ENCODE assay signal across 14 mouse cellular contexts in genomic region chr5:122245186-122245585, GRCm38 (mm10). TPM values are rescaled to one million over a fixed set of nuclear protein-coding genes. Genes with fewer than 3 reads are reported as not detected.
DNase-seq lines count a peak whose midpoint lies in the region; ATAC-seq and TF ChIP-seq lines count a peak whose summit lies in the region.
"Had no signal": no experiment of that assay in that cellular context is flagged by ENCODE, and none has a peak within 500 bp of the region (broad histone marks: within the 10 kb centered on the region; RNA-seq: fewer than 3 reads in every experiment).

No protein-coding gene starts in this region.

- WGBS in forebrain, embryonic 10.5 days = 72% methylated on average over 3 of the region's 3 CpGs
- 70% methylated on average over 3 of the region's 3 CpGs for WGBS in forebrain, embryonic 11.5 days
- 64% methylated on average over 3 of the region's 3 CpGs for WGBS in liver, postnatal 0 days (ENCODE audit: insufficient replicate concordance)
- WGBS in midbrain, postnatal 0 days = 81% methylated on average over 3 of the region's 3 CpGs
- 69% methylated on average over 3 of the region's 3 CpGs for WGBS in liver, embryonic 11.5 days

- H3K4me2 ChIP-seq in forebrain, embryonic 11.5 days (ENCODE audit: low read depth, low read length, severe bottlenecking) = no peak overlapping the region
- no peak overlapping the region for H3K4me2 ChIP-seq in liver, postnatal 0 days (ENCODE audit: low read depth, low read length)
- H3K4me2 ChIP-seq in midbrain, postnatal 0 days (ENCODE audit: low read depth, low read length, poor library complexity, severe bottlenecking) = no peak overlapping the region
- H3K4me2 ChIP-seq in liver, embryonic 11.5 days = no peak overlapping the region
- H3K4me2 ChIP-seq: kidney, embryonic 15.5 days had no signal

- no peaks in the 10 kb centered on the region for H3K27me3 ChIP-seq in forebrain, embryonic 10.5 days (ENCODE audit: poor library complexity, severe bottlenecking)
- H3K27me3 ChIP-seq in forebrain, embryonic 11.5 days (ENCODE audit: control insufficient read depth, insufficient read depth, low read length) = no peaks in the 10 kb centered on the region
- no peaks in the 10 kb centered on the region for H3K27me3 ChIP-seq in liver, postnatal 0 days (ENCODE audit: insufficient read depth, low read length)
- H3K27me3 ChIP-seq in midbrain, postnatal 0 days (ENCODE audit: insufficient read depth, low read length) = no peaks in the 10 kb centered on the region
- no peaks in the 10 kb centered on the region for H3K27me3 ChIP-seq in liver, embryonic 11.5 days (replicated peaks; ENCODE audit: control insufficient read depth, insufficient read depth, low read length)
- H3K27me3 ChIP-seq: kidney, embryonic 15.5 days had no signal

- TF ChIP-seq CTCF in liver, postnatal 0 days (IDR thresholded peaks at IDR 0.05; ENCODE audit: low read depth) = no peak
- no peak for TF ChIP-seq CTCF in midbrain, postnatal 0 days (IDR thresholded peaks at IDR 0.05)

- H3K27ac ChIP-seq in forebrain, embryonic 10.5 days = peak overlapping the region; percentile 32
- H3K27ac ChIP-seq in forebrain, embryonic 11.5 days (ENCODE audit: low read depth, low read length) = no peak overlapping the region
- no peak overlapping the region for H3K27ac ChIP-seq in liver, postnatal 0 days (ENCODE audit: low read depth)
- no peak overlapping the region for H3K27ac ChIP-seq in midbrain, postnatal 0 days (ENCODE audit: low read depth, low read length)
- H3K27ac ChIP-seq in liver, embryonic 11.5 days (ENCODE audit: low read depth, low read length) = no peak overlapping the region
- H3K27ac ChIP-seq: kidney, embryonic 15.5 days had no signal

- H3K9ac ChIP-seq in forebrain, embryonic 11.5 days (ENCODE audit: low read length) = no peak overlapping the region
- no peak overlapping the region for H3K9ac ChIP-seq in liver, postnatal 0 days (replicated peaks)
- no peak overlapping the region for H3K9ac ChIP-seq in midbrain, postnatal 0 days (replicated peaks; ENCODE audit: low read length, poor library complexity, severe bottlenecking)
- H3K9ac ChIP-seq in liver, embryonic 11.5 days (ENCODE audit: low read depth, low read length) = no peak overlapping the region
- H3K9ac ChIP-seq: kidney, embryonic 15.5 days had no signal

- H3K36me3 ChIP-seq in forebrain, embryonic 10.5 days (replicated peaks) = peaks cover 79% of the 10 kb centered on the region
- no peaks in the 10 kb centered on the region for H3K36me3 ChIP-seq in forebrain, embryonic 11.5 days (ENCODE audit: control insufficient read depth, insufficient read depth, low read length)
- peaks cover 16% of the 10 kb centered on the region for H3K36me3 ChIP-seq in liver, postnatal 0 days (replicated peaks; ENCODE audit: insufficient read depth, low read length)
- peaks cover 29% of the 10 kb centered on the region for H3K36me3 ChIP-seq in midbrain, postnatal 0 days (ENCODE audit: insufficient read depth, low read length)
- H3K36me3 ChIP-seq in liver, embryonic 11.5 days (ENCODE audit: control insufficient read depth, insufficient read depth, low read length) = no peaks in the 10 kb centered on the region

- ATAC-seq in forebrain, embryonic 11.5 days (replicated peaks; ENCODE audit: low FRiP score) = no peak
- ATAC-seq in liver, postnatal 0 days = no peak
- ATAC-seq in common myeloid progenitor, adult 5-6 weeks (replicated peaks; ENCODE audit: low read depth, poor library complexity, severe bottlenecking) = 0 out of 2 replicates have a peak, but pooled peaks have one; percentile 19
- ATAC-seq in midbrain, postnatal 0 days (ENCODE audit: low FRiP score) = no peak
- no peak for ATAC-seq in liver, embryonic 11.5 days (replicated peaks; ENCODE audit: low FRiP score)
- ATAC-seq: hindbrain, embryonic 16.5 days had no signal

- H3K4me3 ChIP-seq in forebrain, embryonic 10.5 days = no peak overlapping the region
- H3K4me3 ChIP-seq in forebrain, embryonic 11.5 days (ENCODE audit: low read depth, low read length) = no peak overlapping the region
- no peak overlapping the region for H3K4me3 ChIP-seq in liver, postnatal 0 days (ENCODE audit: low read depth, low read length)
- H3K4me3 ChIP-seq in midbrain, postnatal 0 days (ENCODE audit: low read depth, low read length) = no peak overlapping the region
- no peak overlapping the region for H3K4me3 ChIP-seq in liver, embryonic 11.5 days (ENCODE audit: low read depth, low read length)
- H3K4me3 ChIP-seq: kidney, embryonic 15.5 days had no signal

- H3K4me1 ChIP-seq in forebrain, embryonic 10.5 days = peaks cover 25% of the 10 kb centered on the region
- peaks cover 5% of the 10 kb centered on the region; the same call in 1 of the 2 replicates for H3K4me1 ChIP-seq in forebrain, embryonic 11.5 days (replicated peaks; ENCODE audit: control insufficient read depth, insufficient read depth, low read length)
- 0 out of 2 replicates have a peak, but pooled peaks cover 5% of the 10 kb centered on the region for H3K4me1 ChIP-seq in liver, postnatal 0 days (ENCODE audit: insufficient read depth)
- H3K4me1 ChIP-seq in midbrain, postnatal 0 days (ENCODE audit: insufficient read depth, low read length) = no peaks in the 10 kb centered on the region
- no peaks in the 10 kb centered on the region for H3K4me1 ChIP-seq in liver, embryonic 11.5 days (replicated peaks; ENCODE audit: control insufficient read depth, insufficient read depth, low read length)

- no peak for TF ChIP-seq EP300 in liver, postnatal 0 days (IDR thresholded peaks at IDR 0.05; ENCODE audit: low read depth)

- no peaks in the 10 kb centered on the region for H3K9me3 ChIP-seq in forebrain, embryonic 10.5 days
- no peaks in the 10 kb centered on the region for H3K9me3 ChIP-seq in forebrain, embryonic 11.5 days (ENCODE audit: control insufficient read depth, low read length)
- no peaks in the 10 kb centered on the region for H3K9me3 ChIP-seq in liver, postnatal 0 days (ENCODE audit: low read length)
- no peaks in the 10 kb centered on the region for H3K9me3 ChIP-seq in midbrain, postnatal 0 days (ENCODE audit: low read length)
- H3K9me3 ChIP-seq in liver, embryonic 11.5 days (ENCODE audit: control insufficient read depth, low read length) = no peaks in the 10 kb centered on the region
- H3K9me3 ChIP-seq: kidney, embryonic 15.5 days had no signal

- DNase-seq in forebrain, embryonic 10.5 days (ENCODE audit: extremely low spot score, low spot score) = no peak
- DNase-seq in forebrain, embryonic 11.5 days (ENCODE audit: low spot score) = no peak
- DNase-seq in liver, postnatal 0 days = peak; percentile 33
- no peak for DNase-seq in liver
- DNase-seq in midbrain, postnatal 0 days (ENCODE audit: low spot score) = peak; percentile 25
- no peak for DNase-seq in urinary bladder, postnatal 25 days (ENCODE audit: low spot score)
- DNase-seq in liver, embryonic 11.5 days (ENCODE audit: low spot score) = no peak
- DNase-seq: gastrocnemius, postnatal 10 days; lung, postnatal 36 days; right cerebral cortex, postnatal 25 days; thymus, postnatal 14 days had no signal

RNA-seq across cellular contexts. Expression of gene Tctn1, which starts 19.1 kb away (rescaled TPM):
- 5.8 and 6.2 TPM in 2 replicates for polyA plus RNA-seq in forebrain, embryonic 10.5 days (2016; fragmentation: Nextera tagmentation; extraction: Ambion mirVana)
- polyA plus RNA-seq in forebrain, embryonic 11.5 days (2014; fragmentation: Nextera tagmentation; extraction: Ambion mirVana) = 5.2 and 7.5 TPM in 2 replicates
- polyA plus RNA-seq in liver, postnatal 0 days (2015; fragmentation: Nextera tagmentation; extraction: Ambion mirVana) = 1.1 and 1.2 TPM in 2 replicates
- 2.4 and 8.8 TPM in 2 replicates for total RNA-seq in common myeloid progenitor, adult 5-6 weeks (2017)
- 30.0 and 37.5 TPM in 2 replicates for total RNA-seq in midbrain, postnatal 0 days (2014; rRNA removed)
- 5.8 and 6.2 TPM in 2 replicates for polyA plus RNA-seq in midbrain, postnatal 0 days (2015; fragmentation: Nextera tagmentation; extraction: Ambion mirVana)
- polyA plus RNA-seq in liver, embryonic 11.5 days (2014; fragmentation: Nextera tagmentation; extraction: Ambion mirVana) = 2.1 and 3.1 TPM in 2 replicates

RNA-seq across cellular contexts. Expression of gene Hvcn1, which starts 38.6 kb away (rescaled TPM):
- 13.7 and 14.7 TPM in 2 replicates for polyA plus RNA-seq in forebrain, embryonic 10.5 days (2016; fragmentation: Nextera tagmentation; extraction: Ambion mirVana)
- 8.6 and 11.1 TPM in 2 replicates for polyA plus RNA-seq in forebrain, embryonic 11.5 days (2014; fragmentation: Nextera tagmentation; extraction: Ambion mirVana)
- 7.0 and 7.3 TPM in 2 replicates for polyA plus RNA-seq in liver, postnatal 0 days (2015; fragmentation: Nextera tagmentation; extraction: Ambion mirVana)
- 9.2 and 9.3 TPM in 2 replicates for total RNA-seq in common myeloid progenitor, adult 5-6 weeks (2017)
- total RNA-seq in midbrain, postnatal 0 days (2014; rRNA removed) = 2.0 and 2.2 TPM in 2 replicates
- polyA plus RNA-seq in midbrain, postnatal 0 days (2015; fragmentation: Nextera tagmentation; extraction: Ambion mirVana) = 1.3 and 1.6 TPM in 2 replicates
- polyA plus RNA-seq in liver, embryonic 11.5 days (2014; fragmentation: Nextera tagmentation; extraction: Ambion mirVana) = 3.1 and 4.3 TPM in 2 replicates

RNA-seq across cellular contexts. Expression of gene Pptc7, which starts 39.0 kb away (rescaled TPM):
- 8.3 and 9.0 TPM in 2 replicates for polyA plus RNA-seq in forebrain, embryonic 10.5 days (2016; fragmentation: Nextera tagmentation; extraction: Ambion mirVana)
- polyA plus RNA-seq in forebrain, embryonic 11.5 days (2014; fragmentation: Nextera tagmentation; extraction: Ambion mirVana) = 9.1 and 9.8 TPM in 2 replicates
- polyA plus RNA-seq in liver, postnatal 0 days (2015; fragmentation: Nextera tagmentation; extraction: Ambion mirVana) = 4.4 and 5.6 TPM in 2 replicates
- 13.9 and 15.1 TPM in 2 replicates for total RNA-seq in common myeloid progenitor, adult 5-6 weeks (2017)
- total RNA-seq in midbrain, postnatal 0 days (2014; rRNA removed) = 19.3 and 22.7 TPM in 2 replicates
- 5.6 and 6.7 TPM in 2 replicates for polyA plus RNA-seq in midbrain, postnatal 0 days (2015; fragmentation: Nextera tagmentation; extraction: Ambion mirVana)
- 6.7 and 8.2 TPM in 2 replicates for polyA plus RNA-seq in liver, embryonic 11.5 days (2014; fragmentation: Nextera tagmentation; extraction: Ambion mirVana)

Comparison
In these comparisons a context has a peak if more than half of its experiments do, and no peak if none do; other contexts are left out.
1. DNase-seq: peak in liver, postnatal 0 days (single experiment) and midbrain, postnatal 0 days (single experiment); none in forebrain, embryonic 10.5 days (single experiment), forebrain, embryonic 11.5 days (single experiment), liver (single experiment), urinary bladder, postnatal 25 days (single experiment) and liver, embryonic 11.5 days (single experiment).